Mouse (Mus musculus) stomach, postnatal 0 days (tissue): ENCODE data around the gene Tuba3b. TPM values are rescaled to one million over a fixed set of nuclear protein-coding genes. Genes with fewer than 3 reads are reported as not detected.

Source experiments
- ATAC-seq: fragments of 200-750 bp; cut with Nextera tagmentation; 2 replicates; pipeline ENCODE4 v1.8.0; 2017; ENCODE audit not compliant: low FRiP score, low TSS enrichment
- DNase-seq: peaks from one replicate; pipeline ENCODE4 v3.0.0-alpha.2; 2016; ENCODE audit warnings: low spot score
- H3K27ac ChIP-seq: fragments of 300-500 bp; sonication (generic); replicated peaks from 2 replicates; pipeline ENCODE4 v1.5.1; 2014; ENCODE audit warnings: mild to moderate bottlenecking, control low read depth
- H3K27me3 ChIP-seq: fragments of 300-500 bp; sonication (generic); 2 replicates; pipeline ENCODE4 v1.6.1; 2014; ENCODE audit warnings: low read length; ENCODE audit not compliant: control insufficient read depth, insufficient read depth
- H3K36me3 ChIP-seq: fragments of 300-500 bp; sonication (generic); 2 replicates; pipeline ENCODE4 v1.6.1; 2014; ENCODE audit warnings: low read length, mixed read lengths; ENCODE audit not compliant: control insufficient read depth, insufficient read depth
- H3K4me1 ChIP-seq: fragments of 300-500 bp; sonication (generic); replicated peaks from 2 replicates; pipeline ENCODE4 v1.6.1; 2014; ENCODE audit warnings: antibody characterized with exemption; ENCODE audit not compliant: control insufficient read depth, insufficient read depth
- H3K4me2 ChIP-seq: fragments of 300-500 bp; sonication (generic); replicated peaks from 2 replicates; pipeline ENCODE4 v1.6.1; 2014; ENCODE audit warnings: low read depth, mild to moderate bottlenecking, control low read depth, moderate library complexity
- H3K4me3 ChIP-seq: fragments of 300-500 bp; sonication (generic); 2 replicates; pipeline ENCODE4 v1.5.1; 2014; ENCODE audit warnings: low read depth, low read length, control low read depth
- H3K9ac ChIP-seq: fragments of 300-500 bp; sonication (generic); 2 replicates; pipeline ENCODE4 v1.6.1; 2014; ENCODE audit warnings: mild to moderate bottlenecking, low read length, control low read depth, mixed read lengths
- H3K9me3 ChIP-seq: fragments of 300-500 bp; sonication (generic); 2 replicates; pipeline ENCODE4 v1.6.1; 2016; ENCODE audit warnings: low read length; ENCODE audit not compliant: control insufficient read depth
- CTCF ChIP-seq: IDR thresholded peaks from 2 replicates; pipeline ENCODE4 v1.5.1; 2016; ENCODE audit warnings: antibody characterized with exemption, low read depth, mild to moderate bottlenecking, moderate library complexity
- EP300 ChIP-seq: optimal IDR thresholded peaks from 2 replicates; pipeline ENCODE3; 2016; ENCODE audit warnings: antibody characterized with exemption
- WGBS: fragments of 180-500 bp; shearing (Covaris S2); extraction: QIAGEN DNeasy Blood & Tissue Kit; methylation state at CpG from one replicate; pipeline ENCODE4 v1.1.7; 2014; 5-methylcytosine and 5-hydroxymethylcytosine counted together
- polyA plus RNA-seq: library from polyadenylated mRNA; unstranded; fragments of >200 nt; fragmentation: Nextera tagmentation; extraction: Ambion mirVana; gene quantifications from 2 replicates; pipeline ENCODE4 v1.2.1, GENCODE M21; 2015

Tuba3b gene
- polyA plus RNA-seq, 1 experiment from 2014 or later: not detected

DNA sequence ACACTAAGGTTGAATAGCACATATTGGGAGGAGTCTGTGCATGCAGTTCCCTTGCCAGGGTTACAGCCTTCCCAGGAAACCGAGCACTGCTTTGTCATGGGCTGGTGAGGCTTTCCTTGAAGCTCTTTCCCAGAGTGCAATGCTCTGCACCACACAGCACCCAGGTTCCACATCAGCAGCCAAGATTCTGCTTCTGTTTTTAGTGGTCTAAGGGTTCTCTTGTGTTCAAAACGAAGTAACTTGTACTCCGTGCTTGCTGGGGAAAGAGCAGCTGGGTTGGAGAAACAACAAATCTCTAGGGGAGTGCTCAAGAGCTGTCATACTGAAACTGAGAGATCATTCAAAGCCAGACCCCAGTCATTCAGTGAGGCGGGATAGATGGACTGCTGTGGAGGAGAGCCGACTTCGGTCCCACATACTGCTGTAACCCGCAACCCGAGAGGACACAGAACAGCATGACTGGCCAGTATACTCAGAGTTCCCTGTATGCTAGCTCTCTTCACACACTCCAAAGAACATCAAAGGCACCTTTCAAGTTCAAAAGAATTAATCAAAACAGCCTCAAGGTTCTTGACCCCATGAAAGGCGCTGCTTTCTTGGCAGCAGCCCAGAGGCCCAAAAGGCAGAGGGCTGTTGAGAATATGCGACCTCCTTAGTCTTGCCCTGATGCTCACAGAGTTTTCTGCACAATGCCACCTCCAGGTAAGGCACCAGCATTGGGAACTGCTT lies 36.9 kb upstream of the Tuba3b start:
- TF ChIP-seq CTCF (no peak), EP300 (no peak)
- WGBS: 37% methylated on average over 10 of the region's 10 CpGs
- H3K4me1 ChIP-seq: no peaks in the 10 kb centered on the region; the same call in 1 of the 2 replicates
- H3K9ac ChIP-seq: no peak overlapping the region
- no peak overlapping the region for H3K4me2 ChIP-seq
- no peaks in the 10 kb centered on the region for H3K36me3 ChIP-seq
- H3K4me3 ChIP-seq: no peak overlapping the region
- H3K27me3 ChIP-seq: no peaks in the 10 kb centered on the region
- ATAC-seq (no peak), DNase-seq (no peak)
- no peaks in the 10 kb centered on the region for H3K9me3 ChIP-seq
- H3K27ac ChIP-seq: no peak overlapping the region

DNA sequence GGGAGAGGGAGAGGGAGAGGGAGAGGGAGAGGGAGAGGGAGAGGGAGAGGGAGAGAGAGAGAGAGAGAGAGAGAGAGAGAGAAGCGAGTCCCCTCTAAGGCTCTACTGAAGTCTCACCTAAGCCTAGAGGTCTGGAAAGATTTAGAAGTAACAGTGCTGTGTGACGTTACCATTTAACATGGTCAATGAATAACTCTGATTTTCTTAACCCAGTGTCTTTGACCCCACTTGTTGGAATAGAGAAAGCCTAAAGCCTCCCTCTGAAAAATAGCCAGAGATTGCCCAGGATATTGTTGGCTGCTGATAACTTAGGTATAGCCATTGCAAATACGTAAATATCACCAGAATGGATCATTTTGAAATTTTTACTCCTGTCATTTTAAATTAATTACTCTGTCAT lies 35.8 kb upstream of the Tuba3b start:
- WGBS: 93% methylated on average over 3 of the region's 3 CpGs
- no peak for ATAC-seq
- no peaks in the 10 kb centered on the region; the same call in 1 of the 2 replicates for H3K4me1 ChIP-seq

GRCm38 (mm10) chr6:145581366-145582170 lies 34.0 kb upstream of the Tuba3b start:
- H3K4me2 ChIP-seq: no peak overlapping the region
- TF ChIP-seq EP300 (no peak), CTCF (no peak)
- no peaks in the 10 kb centered on the region for H3K9me3 ChIP-seq
- H3K27ac ChIP-seq: no peak overlapping the region
- ATAC-seq: no peak
- H3K36me3 ChIP-seq: no peaks in the 10 kb centered on the region
- peak; percentile 9 for DNase-seq
- no peak overlapping the region for H3K4me3 ChIP-seq
- no peaks in the 10 kb centered on the region for H3K27me3 ChIP-seq
- WGBS: 66% methylated on average over 10 of the region's 10 CpGs
- H3K4me1 ChIP-seq: no peaks in the 10 kb centered on the region; the same call in 1 of the 2 replicates
- H3K9ac ChIP-seq: no peak overlapping the region

More for the DNA sequence above, 35.8 kb upstream of the Tuba3b start:
- H3K4me3 ChIP-seq: no peak overlapping the region
- no peak overlapping the region for H3K4me2 ChIP-seq
- no peak for DNase-seq
- H3K9ac ChIP-seq: no peak overlapping the region
- H3K9me3 ChIP-seq: no peaks in the 10 kb centered on the region
- no peaks in the 10 kb centered on the region for H3K27me3 ChIP-seq
- no peak overlapping the region for H3K27ac ChIP-seq
- H3K36me3 ChIP-seq: no peaks in the 10 kb centered on the region
- TF ChIP-seq EP300 (no peak), CTCF (no peak)

DNA sequence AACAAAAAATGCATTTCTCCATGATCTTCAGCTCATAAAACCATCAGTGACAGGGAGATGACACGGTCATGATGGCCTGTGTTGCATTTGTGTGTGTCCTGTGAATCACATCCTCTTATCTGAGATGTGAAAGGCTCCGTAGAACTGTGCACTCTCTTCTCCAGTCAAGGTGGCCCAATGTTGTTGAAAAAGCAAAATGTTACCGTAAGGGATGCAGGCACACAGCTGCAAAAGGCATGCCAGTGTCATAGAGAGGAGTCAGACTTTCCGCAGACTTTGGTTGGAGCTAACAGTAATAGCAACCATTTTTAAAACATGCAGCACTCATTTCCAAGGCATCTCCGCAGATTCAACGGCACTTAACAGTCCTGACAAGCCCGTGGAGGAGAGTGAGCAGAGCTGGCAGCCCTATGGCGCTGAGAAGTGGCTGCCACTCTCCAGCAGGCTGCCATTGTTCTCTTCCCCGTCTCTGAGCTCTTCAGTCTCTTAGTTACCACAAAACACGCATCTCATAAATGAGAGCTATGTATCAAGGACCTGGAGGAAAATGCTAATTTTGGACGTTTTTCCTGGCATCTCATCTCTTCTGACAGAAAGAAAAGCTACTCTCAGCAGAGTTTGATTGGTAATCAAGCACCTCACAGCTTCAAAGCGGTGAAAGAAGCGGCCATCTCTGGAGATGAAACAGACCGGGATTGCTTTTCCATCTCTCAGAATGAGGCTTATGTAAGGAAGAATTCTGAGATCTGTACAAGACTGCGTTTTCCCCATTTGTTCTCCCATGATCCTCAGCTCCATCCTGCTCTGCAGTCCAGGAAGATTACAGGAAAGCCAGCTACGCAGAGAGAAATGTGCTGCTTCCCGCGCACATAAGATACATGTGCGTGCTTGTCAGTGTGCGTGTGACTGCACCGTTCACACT lies 30.2 kb upstream of the Tuba3b start:
- Histone ChIP-seq H3K27me3 (no peaks in the 10 kb centered on the region), H3K4me3 (no peak overlapping the region), H3K4me1 (no peaks in the 10 kb centered on the region), H3K9me3 (no peaks in the 10 kb centered on the region), H3K27ac (no peak overlapping the region), H3K9ac (no peak overlapping the region), H3K36me3 (no peaks in the 10 kb centered on the region), H3K4me2 (no peak overlapping the region)
- TF ChIP-seq EP300 (no peak), CTCF (no peak)
- ATAC-seq: no peak
- WGBS: 82% methylated on average over 21 of the region's 21 CpGs
- DNase-seq: no peak

- TF ChIP-seq EP300 (no peak), CTCF (no peak)
- no peak overlapping the region for H3K27ac ChIP-seq
Observed at GRCm38 (mm10) chr6:145590501-145591293, 24.9 kb upstream of the Tuba3b start.

More at GRCm38 (mm10) chr6:145590501-145591293, 24.9 kb upstream of the Tuba3b start:
- ATAC-seq: no peak
- WGBS: 69% methylated on average over 11 of the region's 11 CpGs
- no peaks in the 10 kb centered on the region for H3K27me3 ChIP-seq
- H3K4me1 ChIP-seq: 0 out of 2 replicates have a peak, but pooled peaks cover 3% of the 10 kb centered on the region
- no peaks in the 10 kb centered on the region for H3K9me3 ChIP-seq
- H3K9ac ChIP-seq: no peak overlapping the region
- no peak overlapping the region for H3K4me3 ChIP-seq
- no peak for DNase-seq
- H3K36me3 ChIP-seq: no peaks in the 10 kb centered on the region
- H3K4me2 ChIP-seq: no peak overlapping the region
